Mouse (Mus musculus) liver, postnatal 0 days (tissue): ENCODE data around the gene Cdyl2. TPM values are rescaled to one million over a fixed set of nuclear protein-coding genes. Genes with fewer than 3 reads are reported as not detected.

ENCODE experiments used
- ATAC-seq: fragments of 200-750 bp; cut with Nextera tagmentation; 2 replicates; pipeline ENCODE4 v1.8.0; 2017; ENCODE audit warnings: mild to moderate bottlenecking, moderate library complexity
- DNase-seq: peaks from one replicate; pipeline ENCODE4 v3.0.0-alpha.2; 2016
- H3K27ac ChIP-seq: fragments of 300-500 bp; sonication (generic); 2 replicates; pipeline ENCODE4 v1.5.1; 2014; ENCODE audit warnings: antibody characterized with exemption, moderate library complexity, mild to moderate bottlenecking, low read depth
- H3K27me3 ChIP-seq: fragments of 300-500 bp; sonication (generic); 2 replicates; pipeline ENCODE4 v1.6.1; 2014; ENCODE audit warnings: low read length, control low read depth, mixed read lengths; ENCODE audit not compliant: insufficient read depth
- H3K36me3 ChIP-seq: fragments of 300-500 bp; sonication (generic); replicated peaks from 2 replicates; pipeline ENCODE4 v1.6.1; 2014; ENCODE audit warnings: mild to moderate bottlenecking, control low read depth, low read length, moderate library complexity, mixed read lengths; ENCODE audit not compliant: insufficient read depth
- H3K4me1 ChIP-seq: fragments of 300-500 bp; sonication (generic); 2 replicates; pipeline ENCODE4 v1.6.1; 2014; ENCODE audit warnings: antibody characterized with exemption, mild to moderate bottlenecking, control low read depth; ENCODE audit not compliant: insufficient read depth
- H3K4me2 ChIP-seq: fragments of 300-500 bp; sonication (generic); 2 replicates; pipeline ENCODE4 v1.6.1; 2014; ENCODE audit warnings: low read depth, mild to moderate bottlenecking, low read length, moderate library complexity, mixed read lengths
- H3K4me3 ChIP-seq: fragments of 300-500 bp; sonication (generic); 2 replicates; pipeline ENCODE4 v1.5.1; 2014; ENCODE audit warnings: low read depth, low read length
- H3K9ac ChIP-seq: fragments of 300-500 bp; sonication (generic); replicated peaks from 2 replicates; pipeline ENCODE4 v1.6.1; 2014; ENCODE audit warnings: mild to moderate bottlenecking, moderate library complexity
- H3K9me3 ChIP-seq: fragments of 300-500 bp; sonication (generic); 2 replicates; pipeline ENCODE4 v1.6.1; 2016; ENCODE audit warnings: mild to moderate bottlenecking, control low read depth, low read length, mixed read lengths
- CTCF ChIP-seq: sonication (generic); IDR thresholded peaks from 2 replicates; pipeline ENCODE4 v1.5.1; 2016; ENCODE audit warnings: antibody characterized with exemption, low read depth
- EP300 ChIP-seq: IDR thresholded peaks from 2 replicates; pipeline ENCODE4 v1.6.1; 2016; ENCODE audit warnings: antibody characterized with exemption, low read depth, mild to moderate bottlenecking
- WGBS: fragments of 180-500 bp; shearing (Covaris S2); extraction: QIAGEN DNeasy Blood & Tissue Kit; methylation state at CpG from one replicate; pipeline ENCODE4 v1.1.7; 2014; ENCODE audit not compliant: insufficient replicate concordance; 5-methylcytosine and 5-hydroxymethylcytosine counted together
- polyA plus RNA-seq: library from polyadenylated mRNA; unstranded; fragments of >200 nt; fragmentation: Nextera tagmentation; extraction: Ambion mirVana; gene quantifications from 2 replicates; pipeline ENCODE4 v1.2.1, GENCODE M21; 2015

Cdyl2 gene
- polyA plus RNA-seq, 1 experiment from 2014 or later, result 2.3 TPM

- DNase-seq (no peak), ATAC-seq (no peak)
- no peak overlapping the region for H3K9ac ChIP-seq
Measured at GRCm38 (mm10) chr8:116645376-116645775, 87.4 kb downstream of the Cdyl2 start.

DNA sequence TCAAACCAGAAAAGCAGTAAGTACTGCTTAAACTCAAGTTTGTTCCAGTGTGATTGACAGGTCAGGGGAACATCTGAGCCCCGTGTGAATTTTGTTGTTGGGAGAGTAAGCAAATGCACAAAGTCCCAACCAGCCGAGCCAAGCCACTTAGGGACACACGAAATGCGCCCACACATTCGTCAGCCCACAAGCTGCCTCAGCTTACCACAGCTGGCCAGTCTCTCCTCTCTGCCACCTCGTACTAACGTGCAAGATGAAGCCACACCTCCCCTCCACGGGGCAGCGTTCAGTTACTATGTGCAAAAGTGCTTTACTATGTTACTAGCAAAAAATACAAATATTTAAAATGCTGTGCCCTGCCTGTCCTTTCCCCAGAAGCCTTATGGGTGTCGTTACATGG lies 91.9 kb downstream of the Cdyl2 start:
- no peaks in the 10 kb centered on the region for H3K27me3 ChIP-seq
- H3K9me3 ChIP-seq, result no peaks in the 10 kb centered on the region
- H3K4me2 ChIP-seq, result no peak overlapping the region
- TF ChIP-seq EP300 (no peak), CTCF (no peak)
- H3K4me3 ChIP-seq, result no peak overlapping the region
- WGBS, result 71% methylated on average over 10 of the region's 10 CpGs
- no peak overlapping the region for H3K27ac ChIP-seq
- H3K4me1 ChIP-seq, result 0 out of 2 replicates have a peak, but pooled peaks cover under 1% of the 10 kb centered on the region
- DNase-seq, result no peak
- no peak for ATAC-seq
- H3K9ac ChIP-seq, result no peak overlapping the region
- H3K36me3 ChIP-seq, result no peaks in the 10 kb centered on the region

More at GRCm38 (mm10) chr8:116645376-116645775, 87.4 kb downstream of the Cdyl2 start:
- TF ChIP-seq EP300, result no peak
- no peak for TF ChIP-seq CTCF
- Histone ChIP-seq H3K27ac (no peak overlapping the region), H3K4me3 (no peak overlapping the region), H3K9me3 (no peaks in the 10 kb centered on the region), H3K27me3 (no peaks in the 10 kb centered on the region), H3K36me3 (no peaks in the 10 kb centered on the region), H3K4me2 (no peak overlapping the region), H3K4me1 (no peaks in the 10 kb centered on the region)
- WGBS, result 64% methylated on average over 4 of the region's 4 CpGs

- 77% methylated on average over 4 of the region's 4 CpGs for WGBS
- DNase-seq (no peak), ATAC-seq (no peak)
- Histone ChIP-seq H3K4me3 (no peak overlapping the region), H3K9me3 (no peaks in the 10 kb centered on the region), H3K4me2 (no peak overlapping the region), H3K9ac (no peak overlapping the region), H3K27me3 (no peaks in the 10 kb centered on the region), H3K4me1 (peaks cover 18% of the 10 kb centered on the region), H3K27ac (no peak overlapping the region), H3K36me3 (no peaks in the 10 kb centered on the region)
- TF ChIP-seq EP300 (no peak), CTCF (no peak)
Measured at GRCm38 (mm10) chr8:116637998-116638397, 94.8 kb downstream of the Cdyl2 start.

GRCm38 (mm10) chr8:116637193-116637592 lies 95.6 kb downstream of the Cdyl2 start:
- no peaks in the 10 kb centered on the region for H3K36me3 ChIP-seq
- TF ChIP-seq CTCF (no peak), EP300 (no peak)

GRCm38 (mm10) chr8:116636396-116636795 lies 96.4 kb downstream of the Cdyl2 start:
- 69% methylated on average over 10 of the region's 10 CpGs for WGBS
- Histone ChIP-seq H3K4me2 (no peak overlapping the region), H3K36me3 (no peaks in the 10 kb centered on the region), H3K4me3 (no peak overlapping the region), H3K27me3 (no peaks in the 10 kb centered on the region), H3K27ac (no peak overlapping the region), H3K9ac (no peak overlapping the region), H3K4me1 (peaks cover 18% of the 10 kb centered on the region), H3K9me3 (no peaks in the 10 kb centered on the region)
- ATAC-seq (no peak), DNase-seq (no peak)
- TF ChIP-seq CTCF, result no peak
- TF ChIP-seq EP300, result no peak

More at GRCm38 (mm10) chr8:116637193-116637592, 95.6 kb downstream of the Cdyl2 start:
- H3K4me2 ChIP-seq, result no peak overlapping the region
- WGBS, result 87% methylated on average over 7 of the region's 7 CpGs
- no peak for DNase-seq
- peaks cover 18% of the 10 kb centered on the region for H3K4me1 ChIP-seq
- no peak overlapping the region for H3K27ac ChIP-seq
- no peak for ATAC-seq
- H3K27me3 ChIP-seq, result no peaks in the 10 kb centered on the region
- H3K9me3 ChIP-seq, result no peaks in the 10 kb centered on the region
- H3K4me3 ChIP-seq, result no peak overlapping the region
- no peak overlapping the region for H3K9ac ChIP-seq

DNA sequence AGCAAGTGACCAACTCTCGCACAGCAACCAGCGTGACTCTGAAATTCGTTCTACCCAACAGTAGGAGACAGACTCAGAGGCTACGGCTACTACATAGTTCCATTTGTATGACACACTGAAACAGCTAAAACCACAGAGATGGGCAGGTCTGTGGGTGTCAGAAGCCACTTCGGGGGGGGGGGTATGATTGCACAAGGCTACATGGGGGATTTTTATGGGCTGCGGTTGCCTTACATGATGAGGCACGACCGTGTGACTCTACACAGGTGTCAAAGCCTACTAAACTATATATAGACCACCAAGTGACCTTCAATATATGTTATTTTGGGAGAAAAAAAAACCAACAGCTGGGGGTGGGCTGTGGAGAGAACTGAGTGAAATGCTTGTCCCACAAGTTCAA lies 96.8 kb downstream of the Cdyl2 start:
- no peaks in the 10 kb centered on the region for H3K9me3 ChIP-seq
- H3K9ac ChIP-seq, result no peak overlapping the region
- peaks cover 18% of the 10 kb centered on the region for H3K4me1 ChIP-seq
- H3K27ac ChIP-seq, result no peak overlapping the region
- no peak overlapping the region for H3K4me3 ChIP-seq
- no peaks in the 10 kb centered on the region for H3K27me3 ChIP-seq
- no peaks in the 10 kb centered on the region for H3K36me3 ChIP-seq
- 60% methylated on average over 8 of the region's 8 CpGs for WGBS
- H3K4me2 ChIP-seq, result peak overlapping the region; percentile 35; the same call in 1 of the 2 replicates
- no peak for TF ChIP-seq EP300
- TF ChIP-seq CTCF, result no peak
- no peak for DNase-seq
- no peak for ATAC-seq

GRCm38 (mm10) chr8:116635261-116635660 lies 97.5 kb downstream of the Cdyl2 start:
- no peak for DNase-seq
- Histone ChIP-seq H3K9me3 (no peaks in the 10 kb centered on the region), H3K4me3 (no peak overlapping the region), H3K4me1 (peaks cover 18% of the 10 kb centered on the region), H3K36me3 (no peaks in the 10 kb centered on the region), H3K4me2 (no peak overlapping the region), H3K27me3 (no peaks in the 10 kb centered on the region), H3K27ac (no peak overlapping the region), H3K9ac (no peak overlapping the region)
- peak; percentile 80 for ATAC-seq
- TF ChIP-seq EP300 (no peak), CTCF (no peak)
- 64% methylated on average over 13 of the region's 13 CpGs for WGBS
